Mouse (Mus musculus) yolk sac, embryonic 10.5 days (tissue): ENCODE results near the gene Ms4a18.
"Not testable (repeated sequence)": the region's sequence is repeated elsewhere in the genome, so short reads cannot be mapped to it uniquely, and the experiment has no call there.

Source experiments
- DNase-seq: peaks from one replicate; pipeline ENCODE4 v3.0.0-alpha.2; 2017; ENCODE audit warnings: low spot score

The Ms4a18 gene

DNA sequence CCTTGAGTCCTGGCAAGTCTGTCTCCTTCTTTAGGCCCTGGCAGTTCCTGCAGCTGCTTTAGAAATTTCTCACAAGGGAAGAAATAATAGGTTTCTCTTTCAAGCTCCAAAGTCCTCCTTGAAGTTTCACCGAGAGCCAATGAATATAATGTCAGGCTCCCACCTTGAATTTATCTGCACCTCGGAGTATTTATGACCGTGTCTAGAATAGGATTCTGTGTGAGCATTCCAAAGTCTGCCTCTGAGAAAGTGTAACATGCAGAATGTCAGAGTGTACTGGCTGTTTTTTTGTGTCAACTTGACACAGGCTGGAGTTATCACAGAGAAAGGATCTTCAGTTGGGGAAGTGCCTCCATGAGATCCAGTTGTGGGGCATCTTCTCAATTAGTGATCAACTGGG, at the start of gene Ms4a18:
Ms4a18 (minus strand) TSS at position 141 of the 400 bp plus-strand sequence.
- no peak for DNase-seq

DNA sequence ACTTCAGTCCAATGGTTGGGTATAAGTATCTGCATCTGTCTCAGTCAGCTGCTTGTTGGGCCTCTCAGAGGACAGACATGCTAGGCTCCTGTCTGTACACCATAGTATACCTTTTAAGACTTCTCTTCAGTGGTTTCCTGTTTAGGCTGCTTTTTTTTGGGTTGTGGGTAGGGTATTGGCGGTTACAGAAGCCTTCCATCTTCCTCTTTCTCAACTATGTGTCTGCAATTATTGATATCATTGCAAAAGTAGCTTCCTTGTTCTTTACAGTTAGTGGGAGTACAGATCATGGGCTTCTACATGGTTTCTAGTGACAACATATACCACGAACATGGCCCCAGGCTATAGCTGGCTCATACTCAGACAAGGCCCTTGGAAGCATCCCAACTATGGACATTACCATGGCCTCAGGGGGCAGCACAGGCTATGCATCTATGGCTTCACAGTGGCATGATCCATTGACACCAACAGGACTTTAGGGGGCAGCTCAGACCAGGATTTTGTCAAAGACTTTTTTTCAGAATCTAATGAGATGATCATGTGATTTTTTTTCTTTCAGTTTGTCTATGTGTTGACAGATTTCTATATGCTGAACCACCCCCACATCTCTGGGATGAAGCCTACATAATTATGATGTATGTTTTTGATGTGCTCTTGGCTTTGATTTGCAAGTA, 47.5 kb upstream of the Ms4a18 start:
- no peak for DNase-seq

DNA sequence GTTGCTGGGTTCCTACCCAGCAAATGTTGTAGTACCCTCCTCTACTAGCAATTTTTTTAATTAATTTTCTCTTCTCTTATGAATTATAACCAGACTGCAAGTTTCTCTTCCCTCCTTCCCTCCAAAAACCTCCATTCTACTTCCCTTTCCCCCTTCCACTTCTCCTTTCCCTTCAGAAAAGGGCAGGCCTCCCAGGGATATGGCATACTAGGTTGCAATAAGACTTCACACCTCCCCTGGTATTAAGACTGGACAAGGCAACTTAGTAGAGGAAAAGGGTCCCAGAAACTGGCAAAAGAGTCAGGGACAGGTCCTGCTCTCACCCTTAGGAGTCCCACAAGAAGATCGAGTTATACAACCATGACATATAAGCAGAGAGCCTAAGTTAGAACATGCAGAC, 43.1 kb upstream of the Ms4a18 start:
- DNase-seq: no peak

DNA sequence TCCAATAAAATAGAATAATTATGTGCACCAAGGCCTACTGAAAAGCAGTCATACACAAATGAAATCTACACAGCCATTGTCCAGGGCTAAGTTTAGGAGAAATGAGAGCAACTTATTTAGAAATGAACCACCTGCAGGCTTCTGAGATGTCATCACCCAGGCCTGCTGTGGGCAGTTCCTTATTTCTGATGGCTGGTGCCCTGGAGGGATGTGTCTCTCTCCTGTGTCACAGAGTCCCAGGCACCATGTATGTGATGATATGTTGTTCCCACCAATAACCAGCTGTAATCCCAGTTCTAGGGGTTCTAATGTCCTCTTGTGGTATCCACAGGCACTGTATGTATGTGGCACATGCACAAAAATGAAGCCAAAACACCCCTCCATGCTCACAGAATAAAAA, 42.1 kb upstream of the Ms4a18 start:
- no peak for DNase-seq

DNA sequence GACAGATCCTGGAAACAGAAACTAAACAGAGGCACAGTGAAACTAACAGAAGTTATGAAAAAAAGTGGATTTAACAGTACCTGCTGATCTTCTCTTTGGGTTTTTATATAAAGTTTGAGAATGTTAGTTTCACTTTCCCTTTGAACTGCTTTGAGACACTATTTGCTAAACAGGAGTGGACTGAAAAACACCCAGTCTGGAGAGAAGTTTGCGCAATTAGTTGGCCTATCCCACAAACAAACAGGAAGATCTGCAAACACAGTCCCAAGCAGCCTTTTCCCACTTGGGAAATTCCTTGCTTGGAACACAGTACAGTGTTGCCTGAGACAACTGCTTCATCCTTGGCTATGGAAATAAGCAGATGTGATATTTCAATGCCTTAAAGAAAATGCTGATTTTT, 37.9 kb upstream of the Ms4a18 start:
- not testable (repeated sequence) for DNase-seq

DNA sequence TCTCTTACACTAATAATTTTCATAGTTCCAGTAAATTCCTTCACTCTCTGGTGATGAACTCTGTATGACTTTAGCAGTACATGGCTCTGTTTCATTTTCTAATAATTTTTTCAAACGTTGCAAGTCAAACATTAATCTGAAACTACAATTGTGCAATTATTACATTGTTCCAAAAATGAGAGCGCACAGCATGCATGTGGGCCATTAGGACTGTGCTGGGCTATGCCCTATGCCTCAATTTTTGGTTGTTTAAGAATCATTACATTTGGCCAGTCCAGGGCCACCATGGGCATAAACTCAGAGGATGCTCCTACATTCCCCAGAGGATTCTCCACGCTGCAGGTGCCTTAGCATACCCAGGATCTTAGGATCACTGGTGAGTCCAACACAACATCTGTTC, 35.4 kb upstream of the Ms4a18 start:
- DNase-seq: no peak

DNA sequence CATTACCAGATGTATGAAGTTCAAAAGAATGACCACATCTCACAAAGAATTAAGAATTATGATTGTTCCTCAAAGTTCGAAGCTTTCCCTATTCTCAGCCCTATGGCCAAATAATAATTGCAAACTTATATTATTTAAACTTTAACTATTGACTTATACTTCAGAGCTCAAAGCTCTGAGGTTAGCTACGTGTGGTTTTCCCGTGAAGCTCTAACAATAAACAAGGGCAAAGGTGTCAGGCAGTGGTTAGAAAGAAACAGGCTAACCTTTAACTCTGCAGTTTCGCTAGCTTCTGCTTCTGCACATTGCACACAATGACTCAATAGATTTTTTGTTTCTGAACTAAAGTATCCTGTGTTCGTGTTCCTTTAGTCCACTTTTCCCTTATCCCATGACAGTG, 35.0 kb upstream of the Ms4a18 start:
- DNase-seq: peak; percentile 48

DNA sequence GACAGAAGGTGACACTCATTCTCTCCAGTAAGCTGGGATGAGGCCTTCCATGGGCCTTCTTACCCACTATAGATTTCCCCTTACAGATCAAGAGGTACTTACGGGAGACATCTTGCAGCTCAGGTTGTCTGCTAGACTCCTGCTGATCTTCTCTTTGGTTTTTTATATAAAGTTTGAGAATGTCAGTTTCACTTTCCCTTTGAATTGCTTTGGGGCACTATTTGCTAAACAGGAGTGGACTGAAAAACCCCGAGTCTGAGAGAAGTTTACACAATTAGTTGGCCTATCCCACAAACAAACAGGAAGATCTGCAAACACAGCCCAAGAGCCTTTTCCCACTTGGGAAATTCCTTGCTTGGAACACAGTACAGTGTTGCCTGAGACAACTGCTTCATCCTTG, 32.5 kb upstream of the Ms4a18 start:
- no peak for DNase-seq

DNA sequence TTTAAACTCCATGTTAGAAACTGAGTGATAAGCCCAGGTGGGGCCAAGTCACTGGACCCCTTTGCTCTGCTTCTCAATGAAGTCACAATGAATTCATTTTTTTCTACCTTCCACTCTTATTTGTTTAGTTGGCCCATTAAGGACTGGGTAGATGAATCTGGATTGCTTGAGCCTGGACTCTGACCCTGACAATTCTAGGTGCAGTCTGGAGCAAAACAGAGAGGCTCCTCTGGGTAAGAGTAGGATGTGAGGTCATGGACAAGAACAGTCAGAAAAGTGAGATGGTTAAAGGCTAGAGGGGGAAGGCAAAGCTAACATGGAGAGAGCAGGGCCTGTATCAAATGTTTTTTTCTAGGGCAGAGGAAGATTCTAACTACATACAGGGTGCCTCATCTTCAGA, 31.6 kb upstream of the Ms4a18 start:
- DNase-seq: no peak

DNA sequence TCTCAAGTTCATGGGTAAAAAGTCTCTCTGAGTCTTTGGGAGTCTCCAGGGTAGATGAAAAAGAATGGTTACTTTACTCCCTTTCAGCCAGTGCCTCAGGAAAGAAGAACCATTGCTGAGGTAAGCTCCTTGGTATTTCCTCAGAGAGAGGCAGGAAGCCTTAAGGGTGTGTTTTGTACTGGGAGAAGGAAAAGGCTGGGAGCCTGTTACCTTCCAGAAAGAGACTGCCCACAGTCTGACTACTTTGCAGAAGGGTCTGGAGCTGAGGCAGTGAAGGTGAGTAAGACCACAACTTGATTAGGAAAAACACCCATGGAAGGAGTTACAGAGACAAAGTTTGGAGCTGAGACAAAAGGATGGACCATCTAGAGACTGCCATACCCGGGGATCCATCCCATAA, 30.7 kb upstream of the Ms4a18 start:
- DNase-seq: no peak

DNA sequence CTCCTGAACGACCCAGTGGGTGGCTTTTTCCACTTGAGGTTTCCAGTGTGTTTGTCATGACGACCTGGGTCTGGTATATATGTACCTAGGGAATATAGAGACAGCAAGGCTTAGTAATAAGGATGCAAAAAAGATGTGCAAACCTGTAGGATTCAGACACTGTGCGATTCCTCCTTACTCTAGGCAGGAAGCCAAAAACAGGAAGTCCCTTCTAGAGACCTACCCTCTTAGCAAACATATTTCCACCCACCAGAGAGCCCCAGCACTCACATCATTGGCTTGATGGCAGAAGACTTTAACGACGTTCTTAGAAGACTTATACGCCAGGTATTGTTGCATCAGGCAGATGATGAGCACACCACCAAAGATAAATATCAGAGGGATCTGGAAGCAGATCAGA, 30.2 kb upstream of the Ms4a18 start:
- DNase-seq: no peak

DNA sequence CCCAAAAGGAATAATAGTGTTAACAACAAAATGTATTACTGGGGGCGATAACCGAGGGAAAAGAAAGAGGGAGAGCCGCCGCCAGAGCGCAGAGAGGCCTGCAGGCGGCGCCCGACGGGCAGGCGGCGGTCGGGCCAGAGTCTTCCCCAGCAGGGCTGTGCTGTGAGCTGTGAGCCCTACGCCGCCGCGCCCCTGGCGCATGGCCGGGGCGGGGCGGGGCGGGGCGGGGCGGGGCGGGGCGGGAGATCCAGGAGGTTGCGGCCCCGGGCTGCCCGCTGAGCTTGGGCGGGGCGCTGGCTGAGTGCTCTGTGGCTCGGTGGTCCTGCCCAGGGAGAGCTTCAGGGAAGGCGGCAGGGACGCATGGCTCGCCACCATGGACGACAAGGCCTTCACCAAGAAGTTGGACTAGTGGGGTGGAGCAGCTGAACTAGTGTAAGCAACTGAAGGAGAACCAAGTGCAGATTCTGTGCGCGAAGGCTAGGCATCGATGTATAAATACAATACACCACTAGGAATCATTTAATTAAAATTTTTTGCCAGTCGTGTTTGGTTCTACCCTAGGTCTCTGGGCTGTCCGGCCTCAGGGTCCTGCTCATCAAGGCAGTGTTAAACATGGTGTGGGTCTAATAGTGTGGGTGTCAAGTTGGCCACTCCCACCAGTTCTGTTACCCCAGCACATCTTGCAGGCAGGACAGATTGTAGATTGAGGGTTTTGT, 27.3 kb upstream of the Ms4a18 start:
- DNase-seq: peak; percentile 86

DNA sequence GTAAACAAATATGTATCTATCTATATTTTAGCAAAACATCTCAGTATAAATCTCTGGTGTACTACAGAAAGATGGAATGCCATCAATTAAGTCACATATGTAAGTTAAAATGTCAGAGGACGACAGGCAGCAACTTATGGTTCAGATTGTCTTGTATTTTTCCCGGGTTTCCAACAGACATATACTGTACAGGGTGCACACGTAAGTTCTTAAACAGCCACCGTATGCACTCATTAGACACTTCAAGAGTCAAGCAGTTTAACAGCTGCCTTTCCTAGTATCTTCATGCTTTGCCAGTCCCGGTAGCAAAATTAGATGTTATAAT, 26.8 kb upstream of the Ms4a18 start:
- DNase-seq: no peak

DNA sequence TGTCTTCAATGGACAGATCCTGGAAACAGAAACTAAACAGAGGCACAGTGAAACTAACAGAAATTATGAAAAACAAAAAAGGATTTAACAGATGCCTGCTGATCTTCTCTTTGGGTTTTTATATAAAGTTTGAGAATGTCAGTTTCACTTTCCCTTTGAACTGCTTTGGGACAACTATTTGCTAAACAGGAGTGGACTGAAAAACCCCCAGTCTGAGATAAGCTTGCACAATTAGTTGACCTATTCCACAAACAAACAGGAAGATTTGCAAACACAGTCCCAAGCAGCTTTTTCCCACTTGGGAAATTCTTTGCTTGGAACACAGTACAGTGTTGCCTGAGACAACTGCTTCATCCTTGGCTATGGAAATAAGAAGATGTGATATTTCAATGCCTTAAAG, 19.7 kb upstream of the Ms4a18 start:
- no peak for DNase-seq

DNA sequence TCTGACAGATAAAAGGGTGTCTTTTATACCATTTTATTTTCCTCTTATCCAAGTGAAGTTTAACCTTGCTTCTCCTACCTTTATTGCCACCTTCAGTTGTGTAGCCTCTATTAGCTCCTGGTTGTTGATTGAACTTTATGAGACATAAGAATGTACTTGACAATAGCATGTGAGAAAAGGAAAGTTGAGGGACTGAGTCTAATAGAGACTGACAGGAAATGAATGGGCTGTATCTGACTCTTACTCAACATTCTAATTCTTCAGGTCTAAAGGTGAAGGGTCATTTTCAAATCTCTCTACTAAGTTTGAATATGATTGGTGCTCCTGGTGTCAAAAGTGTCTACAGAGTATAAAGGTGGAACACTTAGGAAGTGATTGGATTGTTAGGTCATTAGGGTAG, 4.6 kb upstream of the Ms4a18 start:
- no peak for DNase-seq

DNA sequence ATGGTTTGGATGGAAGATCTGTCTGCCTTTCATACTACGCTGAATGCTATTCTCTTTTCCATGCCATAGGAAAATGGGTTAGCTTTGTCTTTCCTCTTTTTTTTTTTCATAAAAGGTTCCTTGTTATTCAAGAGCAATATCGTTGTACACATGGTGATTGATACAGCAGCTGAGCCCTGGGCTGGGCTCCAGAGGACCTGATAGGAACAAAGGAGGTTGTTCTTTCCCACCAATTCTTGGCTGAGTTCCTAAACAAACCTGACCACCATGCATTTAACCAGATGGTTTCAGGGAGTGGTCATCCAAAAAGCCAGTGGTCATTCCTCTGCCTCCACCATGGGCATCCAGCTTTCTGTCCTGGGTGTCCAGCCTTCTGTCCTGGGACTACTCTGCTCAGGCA, 580 bp downstream of the Ms4a18 start:
- no peak for DNase-seq

DNA sequence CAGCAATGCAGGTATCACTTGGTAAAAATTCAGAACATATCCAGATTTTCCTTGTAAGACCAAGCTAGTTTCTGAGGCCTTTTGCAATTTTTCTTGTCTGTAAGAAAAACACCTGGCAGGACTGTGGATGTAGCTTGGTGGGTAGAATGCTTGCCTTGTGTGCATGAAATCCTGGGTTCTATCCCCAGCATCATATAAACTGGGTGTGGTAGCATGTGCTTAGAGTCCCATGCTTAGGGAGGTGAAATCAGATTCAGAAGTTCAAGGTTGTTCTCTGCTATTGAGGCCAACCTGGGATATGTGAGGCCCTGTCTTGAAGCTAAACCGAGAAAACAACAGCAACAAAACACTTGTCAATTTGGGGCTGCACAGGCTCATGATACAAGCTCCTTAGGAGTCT, 1.8 kb downstream of the Ms4a18 start:
- DNase-seq: no peak

DNA sequence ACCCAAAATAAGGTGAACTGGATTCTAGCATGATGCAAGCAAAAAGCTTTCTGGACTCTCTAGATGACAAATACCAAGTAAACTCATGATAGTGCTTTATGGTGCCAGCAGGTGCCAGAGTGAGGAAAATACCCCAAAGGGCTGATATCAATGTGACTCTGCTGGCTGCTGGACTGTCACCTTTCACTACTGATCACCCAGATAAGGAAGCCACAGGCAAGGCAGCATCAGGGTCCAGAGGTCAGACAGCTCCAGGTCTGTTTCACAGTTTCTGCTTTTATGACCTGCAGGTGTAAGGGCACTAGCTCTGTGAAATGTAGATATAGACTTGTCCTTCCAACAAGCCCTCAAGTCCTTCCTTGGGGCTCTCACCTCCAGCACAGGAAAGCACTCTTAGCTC, 2.4 kb downstream of the Ms4a18 start:
- DNase-seq: peak; percentile 40

DNA sequence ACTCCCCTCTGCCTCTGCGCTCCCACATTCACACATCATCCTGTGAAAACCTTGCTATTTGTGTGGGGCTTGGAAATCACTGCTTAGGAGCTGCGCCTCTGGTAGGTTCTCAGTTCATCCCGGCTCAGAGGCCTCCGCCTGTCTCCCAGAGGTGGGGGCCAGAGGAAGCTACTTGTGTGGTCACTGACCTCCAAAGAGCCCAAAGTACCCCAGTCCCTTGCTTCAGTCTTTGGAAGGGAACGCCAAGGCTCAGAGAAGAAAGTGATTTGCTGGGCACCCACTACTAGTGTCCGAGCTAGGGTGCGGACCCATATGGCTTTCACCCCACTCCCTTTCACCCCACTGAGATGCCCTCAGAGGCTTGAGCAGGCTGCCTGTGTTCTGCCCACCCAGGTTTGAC, 24.7 kb downstream of the Ms4a18 start, which contains the start of gene Ms4a15:
Ms4a15 (minus strand) TSS at position 101 of the 400 bp plus-strand sequence.
- DNase-seq: no peak

DNA sequence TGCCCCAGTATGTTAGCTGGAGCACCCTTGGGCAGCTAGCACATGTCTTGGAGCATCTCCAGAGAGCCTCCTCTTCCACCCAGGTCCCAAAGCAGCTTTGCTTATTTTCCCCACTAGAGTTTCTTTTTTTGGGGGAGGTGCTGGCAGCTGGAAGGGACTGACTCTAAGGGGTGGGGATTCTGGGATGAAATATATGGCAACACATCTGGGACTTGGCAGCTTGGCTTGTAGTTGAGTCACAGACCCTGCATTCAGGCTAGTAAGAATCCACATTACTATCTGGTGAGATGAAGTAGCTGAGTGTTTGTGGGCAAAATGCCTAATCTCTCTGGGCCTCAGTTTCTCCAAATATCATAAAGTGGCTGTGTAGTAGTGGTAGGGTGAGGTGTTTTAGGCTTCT, 25.9 kb downstream of the Ms4a18 start:
- no peak for DNase-seq

DNA sequence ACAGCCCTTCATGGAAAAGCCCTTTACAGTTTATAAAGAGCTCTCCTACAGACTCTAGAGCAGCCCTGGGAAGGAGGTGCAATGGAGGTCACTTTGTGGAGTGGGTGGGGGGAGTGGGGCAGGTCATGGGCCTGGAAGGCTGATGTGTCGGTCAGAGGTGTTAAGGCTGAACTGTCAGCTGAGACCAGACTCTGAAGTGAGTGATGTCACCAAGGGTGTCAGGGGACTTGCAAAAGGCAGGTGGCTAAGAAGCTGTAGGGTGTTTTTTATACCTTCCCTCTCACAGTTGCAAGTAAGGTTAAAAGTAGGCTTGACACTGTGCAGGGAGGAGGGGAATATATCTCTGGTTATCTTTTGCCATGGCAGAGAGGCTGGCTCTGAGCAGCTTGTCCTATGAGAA, 27.1 kb downstream of the Ms4a18 start:
- no peak for DNase-seq

DNA sequence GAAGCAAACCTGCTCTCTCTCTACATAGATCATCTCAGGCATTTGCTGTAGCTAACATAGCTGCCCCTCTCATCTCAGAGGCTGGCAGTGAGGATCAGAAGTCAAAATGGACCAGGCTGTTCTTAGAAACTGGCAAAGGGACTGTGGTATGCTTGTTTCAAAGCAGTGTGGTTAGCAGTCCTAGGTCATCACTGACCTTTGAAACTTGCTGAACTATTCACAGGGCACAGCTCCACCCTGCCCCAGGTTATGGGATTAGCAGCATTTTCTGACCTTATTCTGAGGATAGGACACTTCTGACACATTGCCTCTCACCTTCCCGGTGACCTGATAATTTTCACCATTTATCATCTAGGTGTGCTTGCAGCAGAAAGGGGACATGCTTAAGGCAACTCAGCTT, 29.3 kb downstream of the Ms4a18 start:
- no peak for DNase-seq

DNA sequence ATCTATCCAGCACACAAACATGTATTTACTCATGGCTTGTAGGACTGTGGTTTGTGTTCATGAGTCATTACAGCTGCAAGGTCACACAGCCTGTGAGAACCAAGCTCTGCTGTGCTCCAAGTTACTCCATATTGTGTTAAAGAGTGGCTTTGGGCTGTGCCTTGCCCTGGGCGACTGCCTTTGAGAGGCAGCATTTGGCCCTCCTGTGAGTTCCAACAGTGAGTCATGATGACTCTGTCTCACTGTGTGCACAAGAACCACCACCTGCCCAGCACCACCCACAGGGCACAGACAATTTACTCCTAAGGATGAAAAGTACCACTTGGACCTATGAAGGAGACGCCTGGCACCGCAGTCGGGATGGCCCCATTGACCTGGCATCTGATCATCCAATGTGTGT, 31.9 kb downstream of the Ms4a18 start:
- no peak for DNase-seq

DNA sequence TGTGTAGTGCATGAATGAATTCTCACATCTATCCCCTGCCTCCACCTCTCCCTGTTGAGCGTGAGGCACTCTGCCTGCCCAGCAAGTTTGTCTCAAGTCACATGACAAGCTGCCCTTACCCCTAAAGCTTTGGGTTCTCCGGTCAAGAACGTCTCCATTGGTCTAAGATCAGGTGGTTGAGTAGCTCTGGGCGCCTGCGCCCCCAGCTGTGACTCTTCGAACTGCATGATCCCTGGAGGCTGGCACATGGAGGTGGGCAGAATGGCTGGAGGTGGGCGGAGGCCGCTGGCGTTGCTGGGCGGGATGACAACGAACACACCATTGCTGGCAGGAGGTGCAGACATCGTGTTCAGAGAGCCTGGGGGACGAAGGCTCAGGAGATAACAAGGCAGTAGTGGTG, 33.3 kb downstream of the Ms4a18 start:
- DNase-seq: no peak
